ENCODE assay signal across 27 mouse cellular contexts in genomic region chr7:77559095-77559494, GRCm38 (mm10).
A peak's percentile ranks its signal among the peaks of the same experiment; 100 is the strongest.
DNase-seq lines count a peak whose midpoint lies in the region; ATAC-seq lines count a peak whose summit lies in the region.
"Had no signal": no experiment of that assay in that cellular context is flagged by ENCODE, and none has a peak within 500 bp of the region (broad histone marks: within the 10 kb centered on the region; RNA-seq: fewer than 3 reads in every experiment).

No protein-coding gene starts in this region.

- ATAC-seq in midbrain, embryonic 11.5 days (ENCODE audit: low FRiP score) = no peak
- ATAC-seq: activated CD4-positive, CD25-positive, alpha-beta regulatory T cell, adult 4 months; CD4-positive, CD25-positive, alpha-beta regulatory T cell, adult 4 months; forebrain, embryonic 15.5 days; hindbrain, postnatal 0 days had no signal

- H3K36me3 ChIP-seq in midbrain, embryonic 11.5 days (ENCODE audit: control insufficient read depth, insufficient read depth, low read length) = no peaks in the 10 kb centered on the region
- H3K36me3 ChIP-seq: embryonic facial prominence, embryonic 12.5 days; embryonic facial prominence, embryonic 15.5 days; forebrain, embryonic 12.5 days; forebrain, embryonic 15.5 days; heart, embryonic 10.5 days; heart, embryonic 13.5 days had no signal

- H3K4me2 ChIP-seq in midbrain, embryonic 11.5 days = no peak overlapping the region
- H3K4me2 ChIP-seq: embryonic facial prominence, embryonic 12.5 days; embryonic facial prominence, embryonic 15.5 days; forebrain, embryonic 12.5 days; forebrain, embryonic 15.5 days; heart, embryonic 13.5 days; hindbrain, embryonic 14.5 days had no signal

- no peak overlapping the region for H3K4me3 ChIP-seq in midbrain, embryonic 11.5 days (ENCODE audit: low read depth, low read length)
- H3K4me3 ChIP-seq: embryonic facial prominence, embryonic 12.5 days; embryonic facial prominence, embryonic 15.5 days; forebrain, embryonic 12.5 days; forebrain, embryonic 15.5 days; heart, adult 2 months; heart, embryonic 10.5 days; heart, embryonic 13.5 days had no signal

- no peak overlapping the region for H3K9ac ChIP-seq in midbrain, embryonic 11.5 days (ENCODE audit: low read length)
- H3K9ac ChIP-seq: embryonic facial prominence, embryonic 12.5 days; embryonic facial prominence, embryonic 15.5 days; forebrain, embryonic 12.5 days; forebrain, embryonic 15.5 days; heart, embryonic 13.5 days; hindbrain, embryonic 14.5 days had no signal

- peak; percentile 41 for DNase-seq in brain, adult 2 months (ENCODE audit: low read depth, low spot score)
- DNase-seq in cerebellum, adult 18-20 months = peak; percentile 5
- peak; percentile 24 for DNase-seq in cerebellum, adult 9-10 months
- peak; percentile 24 to 55 for DNase-seq in cerebellum, postnatal 14 days
- DNase-seq in layer of hippocampus, adult 9-10 months (ENCODE audit: low spot score) = no peak
- no peak for DNase-seq in T-cell, adult 2 months (ENCODE audit: low spot score)
- no peak for DNase-seq in thymus, postnatal 36 days
- no peak for DNase-seq in midbrain, embryonic 11.5 days (ENCODE audit: low spot score, missing footprints)
- DNase-seq: adrenal gland, adult 8-10 months; adrenal gland, postnatal 25 days; gastrocnemius, postnatal 10 days; gastrocnemius, postnatal 36 days; heart, adult 2 months; heart, postnatal 14 days; heart, postnatal 4 days; kidney, adult 11 months; kidney, adult 8-10 months had no signal

- WGBS in midbrain, embryonic 11.5 days = 68% methylated on average over 1 of the region's 1 CpGs

- no peaks in the 10 kb centered on the region for H3K9me3 ChIP-seq in midbrain, embryonic 11.5 days (ENCODE audit: control insufficient read depth, low read length)
- H3K9me3 ChIP-seq: embryonic facial prominence, embryonic 12.5 days; embryonic facial prominence, embryonic 15.5 days; forebrain, embryonic 12.5 days; forebrain, embryonic 15.5 days; heart, embryonic 10.5 days; heart, embryonic 13.5 days had no signal

- H3K27me3 ChIP-seq in midbrain, embryonic 11.5 days (ENCODE audit: control insufficient read depth, insufficient read depth, low read length) = no peaks in the 10 kb centered on the region
- H3K27me3 ChIP-seq: embryonic facial prominence, embryonic 12.5 days; embryonic facial prominence, embryonic 15.5 days; forebrain, embryonic 12.5 days; forebrain, embryonic 15.5 days; heart, embryonic 13.5 days had no signal

- H3K27ac ChIP-seq in midbrain, embryonic 11.5 days (ENCODE audit: low read depth, low read length) = no peak overlapping the region
- H3K27ac ChIP-seq: embryonic facial prominence, embryonic 12.5 days; embryonic facial prominence, embryonic 15.5 days; forebrain, embryonic 12.5 days; forebrain, embryonic 15.5 days; heart, adult 2 months; heart, embryonic 10.5 days; heart, embryonic 13.5 days; hindbrain, embryonic 14.5 days; hindbrain, postnatal 0 days had no signal

- no peaks in the 10 kb centered on the region for H3K4me1 ChIP-seq in midbrain, embryonic 11.5 days (ENCODE audit: control insufficient read depth, insufficient read depth, low read length)
- H3K4me1 ChIP-seq: embryonic facial prominence, embryonic 12.5 days; embryonic facial prominence, embryonic 15.5 days; forebrain, embryonic 12.5 days; forebrain, embryonic 15.5 days; heart, embryonic 10.5 days; heart, embryonic 13.5 days had no signal

Comparison
In these comparisons a context has a peak if more than half of its experiments do, and no peak if none do; other contexts are left out.
1. DNase-seq: peak in brain, adult 2 months (single experiment), cerebellum, adult 18-20 months (2 of 2), cerebellum, adult 9-10 months (single experiment) and cerebellum, postnatal 14 days (2 of 2); none in layer of hippocampus, adult 9-10 months (single experiment), T-cell, adult 2 months (single experiment), thymus, postnatal 36 days (0 of 2) and midbrain, embryonic 11.5 days (single experiment).